Mouse (Mus musculus) ovary, postnatal 14 days (tissue): ENCODE data around the gene Mllt10.

Experiments used
- DNase-seq: peaks from one replicate; pipeline ENCODE4 v3.0.0; 2022; ENCODE audit warnings: low spot score

Gene Mllt10

GRCm38 (mm10) chr2:18201820-18202462, 146.9 kb downstream of the Mllt10 start:
- DNase-seq: no peak

- DNase-seq: no peak
Measured at GRCm38 (mm10) chr2:18202923-18203322, 147.9 kb downstream of the Mllt10 start.

- peak; percentile 29 for DNase-seq
Measured at GRCm38 (mm10) chr2:18205118-18205517, 150.1 kb downstream of the Mllt10 start.

- DNase-seq: no peak
Measured at GRCm38 (mm10) chr2:18206811-18207210, 151.8 kb downstream of the Mllt10 start.

- no peak for DNase-seq
Measured at GRCm38 (mm10) chr2:18208578-18208977, 153.5 kb downstream of the Mllt10 start.

- DNase-seq: no peak
Measured at GRCm38 (mm10) chr2:18209211-18209823, 154.3 kb downstream of the Mllt10 start.

- DNase-seq: no peak
Measured at GRCm38 (mm10) chr2:18209948-18210347, 154.9 kb downstream of the Mllt10 start.

GRCm38 (mm10) chr2:18214031-18214430, 159.0 kb downstream of the Mllt10 start:
- DNase-seq: no peak

- no peak for DNase-seq
Measured at GRCm38 (mm10) chr2:18217867-18218266, 162.8 kb downstream of the Mllt10 start.

GRCm38 (mm10) chr2:18218500-18218899, 163.5 kb downstream of the Mllt10 start:
- no peak for DNase-seq

GRCm38 (mm10) chr2:18219136-18219535, 164.1 kb downstream of the Mllt10 start:
- DNase-seq: no peak

- no peak for DNase-seq
Measured at GRCm38 (mm10) chr2:18219569-18219968, 164.5 kb downstream of the Mllt10 start.

- DNase-seq: no peak
Measured at GRCm38 (mm10) chr2:18228486-18229062, 173.5 kb downstream of the Mllt10 start.

GRCm38 (mm10) chr2:18229279-18229678, 174.2 kb downstream of the Mllt10 start:
- DNase-seq: no peak

GRCm38 (mm10) chr2:18231143-18231542, 176.1 kb downstream of the Mllt10 start:
- DNase-seq: no peak

GRCm38 (mm10) chr2:18232883-18233567, 178.0 kb downstream of the Mllt10 start:
- no peak for DNase-seq

GRCm38 (mm10) chr2:18235524-18235923, 180.5 kb downstream of the Mllt10 start:
- DNase-seq: no peak

- no peak for DNase-seq
Measured at GRCm38 (mm10) chr2:18249224-18249623, 194.2 kb downstream of the Mllt10 start.
